Mouse (Mus musculus): Measurements from ENCODE around the gene Rnf113a2. TPM values are rescaled to one million over a fixed set of nuclear protein-coding genes. Genes with fewer than 3 reads are reported as not detected.

The Rnf113a2 gene
- polyA plus RNA-seq, 1 experiment = 19.8 TPM

DNA sequence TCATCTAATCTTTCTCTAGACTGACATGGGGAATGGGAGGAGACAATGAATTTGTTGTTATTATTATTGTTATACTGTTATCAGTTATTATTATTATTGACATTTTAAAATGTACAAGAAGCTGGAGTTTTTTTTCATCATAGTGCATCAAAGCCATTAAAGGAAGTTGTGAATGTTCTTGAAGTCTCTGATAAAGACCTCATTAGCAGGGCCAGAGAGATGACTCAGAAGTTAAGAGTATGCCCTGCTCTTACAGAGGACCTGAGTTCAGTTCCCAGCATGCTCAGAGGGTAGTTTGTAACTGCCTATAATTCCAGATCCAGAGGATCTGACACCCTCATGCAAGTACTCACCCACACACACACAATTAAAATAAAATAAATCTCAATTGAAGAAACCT lies 19.3 kb upstream of the Rnf113a2 start:
- no peaks in the 10 kb centered on the region for H3K36me3 ChIP-seq (ENCODE audit: control insufficient read depth, insufficient read depth, low read length, poor library complexity, severe bottlenecking)
- no peaks in the 10 kb centered on the region for H3K9me3 ChIP-seq (replicated peaks; ENCODE audit: control insufficient read depth, insufficient read depth, low read length, poor library complexity, severe bottlenecking)
- H3K27ac ChIP-seq (ENCODE audit: insufficient read depth, low read length) = no peak overlapping the region
- H3K27me3 ChIP-seq (ENCODE audit: control insufficient read depth, insufficient read depth, low read length, poor library complexity, severe bottlenecking) = no peaks in the 10 kb centered on the region
- H3K9ac ChIP-seq (ENCODE audit: low read depth, poor library complexity, severe bottlenecking) = no peak overlapping the region
- no peak overlapping the region for H3K4me3 ChIP-seq (ENCODE audit: low read depth, low read length)
- no peaks in the 10 kb centered on the region for H3K4me1 ChIP-seq (ENCODE audit: control insufficient read depth, insufficient read depth, low read length)
- TF ChIP-seq POLR2A (IDR thresholded peaks at IDR 0.05; ENCODE audit: insufficient read depth, low read length) (no peak), EP300 (IDR thresholded peaks at IDR 0.05; ENCODE audit: insufficient read depth, low read depth, low read length) (no peak), CTCF (IDR thresholded peaks at IDR 0.05; ENCODE audit: low read depth, low read length) (no peak)

DNA sequence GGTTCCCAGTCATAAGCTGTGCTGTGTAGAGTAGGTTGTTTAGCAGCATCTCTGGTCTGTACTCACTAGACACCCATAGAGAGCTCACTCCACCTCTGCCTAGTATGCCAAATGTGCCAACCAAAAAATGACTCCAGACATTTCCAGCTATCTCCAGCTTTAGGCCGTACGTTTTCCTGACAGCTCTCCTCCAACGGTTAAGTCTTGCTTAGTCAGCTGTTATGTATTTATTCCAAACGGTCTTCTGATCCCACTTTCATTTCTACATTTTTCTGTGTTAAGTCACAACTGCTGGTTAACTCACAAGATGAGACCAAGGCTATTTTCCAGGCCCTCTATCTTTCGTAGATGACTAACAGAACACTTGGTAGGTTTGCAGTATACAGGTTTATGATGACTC lies 18.4 kb upstream of the Rnf113a2 start:
- H3K4me1 ChIP-seq (ENCODE audit: control insufficient read depth, insufficient read depth, low read length) = no peaks in the 10 kb centered on the region
- no peak overlapping the region for H3K9ac ChIP-seq (ENCODE audit: low read depth, poor library complexity, severe bottlenecking)
- no peaks in the 10 kb centered on the region for H3K36me3 ChIP-seq (ENCODE audit: control insufficient read depth, insufficient read depth, low read length, poor library complexity, severe bottlenecking)
- TF ChIP-seq EP300 (IDR thresholded peaks at IDR 0.05; ENCODE audit: insufficient read depth, low read depth, low read length) (no peak), CTCF (IDR thresholded peaks at IDR 0.05; ENCODE audit: low read depth, low read length) (no peak), POLR2A (IDR thresholded peaks at IDR 0.05; ENCODE audit: insufficient read depth, low read length) (no peak)
- H3K4me3 ChIP-seq (ENCODE audit: low read depth, low read length) = no peak overlapping the region
- no peaks in the 10 kb centered on the region for H3K9me3 ChIP-seq (replicated peaks; ENCODE audit: control insufficient read depth, insufficient read depth, low read length, poor library complexity, severe bottlenecking)
- no peaks in the 10 kb centered on the region for H3K27me3 ChIP-seq (ENCODE audit: control insufficient read depth, insufficient read depth, low read length, poor library complexity, severe bottlenecking)
- H3K27ac ChIP-seq (ENCODE audit: insufficient read depth, low read length) = no peak overlapping the region

DNA sequence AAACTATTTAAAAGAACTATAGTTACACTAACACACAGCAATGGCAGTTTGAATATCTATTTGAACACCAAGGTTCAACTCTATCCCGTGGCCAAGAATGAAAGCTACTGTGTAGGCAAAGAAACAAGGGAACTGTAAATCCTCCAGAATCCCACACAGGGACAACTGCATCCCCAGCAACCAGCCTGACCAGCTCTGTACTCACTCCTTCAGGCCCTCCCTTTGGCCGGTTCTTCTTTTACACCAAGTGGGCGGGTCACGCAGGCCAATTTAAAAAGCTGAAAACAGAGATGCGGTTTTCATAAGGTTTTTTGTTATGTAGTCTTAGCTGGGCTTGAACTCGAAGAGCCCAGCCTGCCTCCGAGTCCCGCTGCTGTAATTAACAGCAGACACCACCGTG lies 17.9 kb upstream of the Rnf113a2 start:
- Histone ChIP-seq H3K27me3 (ENCODE audit: control insufficient read depth, insufficient read depth, low read length, poor library complexity, severe bottlenecking) (no peaks in the 10 kb centered on the region), H3K27ac (ENCODE audit: insufficient read depth, low read length) (no peak overlapping the region), H3K4me1 (ENCODE audit: control insufficient read depth, insufficient read depth, low read length) (no peaks in the 10 kb centered on the region), H3K9ac (ENCODE audit: low read depth, poor library complexity, severe bottlenecking) (no peak overlapping the region), H3K9me3 (replicated peaks; ENCODE audit: control insufficient read depth, insufficient read depth, low read length, poor library complexity, severe bottlenecking) (no peaks in the 10 kb centered on the region), H3K4me3 (ENCODE audit: low read depth, low read length) (no peak overlapping the region), H3K36me3 (ENCODE audit: control insufficient read depth, insufficient read depth, low read length, poor library complexity, severe bottlenecking) (no peaks in the 10 kb centered on the region)
- no peak for TF ChIP-seq CTCF (IDR thresholded peaks at IDR 0.05; ENCODE audit: low read depth, low read length)
- TF ChIP-seq EP300 (IDR thresholded peaks at IDR 0.05; ENCODE audit: insufficient read depth, low read depth, low read length) = no peak
- no peak for TF ChIP-seq POLR2A (IDR thresholded peaks at IDR 0.05; ENCODE audit: insufficient read depth, low read length)

DNA sequence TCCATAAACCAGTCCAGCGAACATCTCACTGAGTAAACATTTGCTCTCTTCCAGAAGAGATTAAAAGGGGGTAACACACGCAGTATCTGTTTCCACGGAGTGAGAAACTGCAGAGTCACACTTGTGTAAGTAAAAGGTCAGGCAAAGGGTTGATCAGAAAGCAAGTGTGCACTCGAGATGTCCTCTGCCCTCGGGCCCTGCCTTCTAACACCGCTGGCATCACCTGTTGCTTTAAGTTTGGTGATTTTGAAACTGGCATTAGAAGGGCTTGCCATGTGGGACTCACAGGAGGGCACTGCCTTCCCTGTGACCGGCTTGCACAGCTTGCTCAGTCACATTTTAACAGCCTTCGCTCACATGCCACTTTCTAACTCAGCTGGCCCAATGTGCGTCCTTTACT lies 17.3 kb upstream of the Rnf113a2 start:
- H3K4me1 ChIP-seq (ENCODE audit: control insufficient read depth, insufficient read depth, low read length) = no peaks in the 10 kb centered on the region
- H3K9ac ChIP-seq (ENCODE audit: low read depth, poor library complexity, severe bottlenecking) = no peak overlapping the region
- no peak for TF ChIP-seq POLR2A (IDR thresholded peaks at IDR 0.05; ENCODE audit: insufficient read depth, low read length)
- no peak for TF ChIP-seq CTCF (IDR thresholded peaks at IDR 0.05; ENCODE audit: low read depth, low read length)
- TF ChIP-seq EP300 (IDR thresholded peaks at IDR 0.05; ENCODE audit: insufficient read depth, low read depth, low read length) = no peak

GRCm38 (mm10) chr12:84400068-84400467 lies 16.9 kb upstream of the Rnf113a2 start:
- Histone ChIP-seq H3K27me3 (ENCODE audit: control insufficient read depth, insufficient read depth, low read length, poor library complexity, severe bottlenecking) (no peaks in the 10 kb centered on the region), H3K9ac (ENCODE audit: low read depth, poor library complexity, severe bottlenecking) (no peak overlapping the region), H3K27ac (ENCODE audit: insufficient read depth, low read length) (no peak overlapping the region), H3K4me3 (ENCODE audit: low read depth, low read length) (no peak overlapping the region), H3K9me3 (replicated peaks; ENCODE audit: control insufficient read depth, insufficient read depth, low read length, poor library complexity, severe bottlenecking) (no peaks in the 10 kb centered on the region), H3K36me3 (ENCODE audit: control insufficient read depth, insufficient read depth, low read length, poor library complexity, severe bottlenecking) (no peaks in the 10 kb centered on the region), H3K4me1 (ENCODE audit: control insufficient read depth, insufficient read depth, low read length) (no peaks in the 10 kb centered on the region)
- TF ChIP-seq CTCF (IDR thresholded peaks at IDR 0.05; ENCODE audit: low read depth, low read length) (no peak), POLR2A (IDR thresholded peaks at IDR 0.05; ENCODE audit: insufficient read depth, low read length) (no peak), EP300 (IDR thresholded peaks at IDR 0.05; ENCODE audit: insufficient read depth, low read depth, low read length) (no peak)

More for the DNA sequence above, 17.3 kb upstream of the Rnf113a2 start:
- no peak overlapping the region for H3K4me3 ChIP-seq (ENCODE audit: low read depth, low read length)
- H3K9me3 ChIP-seq (replicated peaks; ENCODE audit: control insufficient read depth, insufficient read depth, low read length, poor library complexity, severe bottlenecking) = no peaks in the 10 kb centered on the region
- H3K36me3 ChIP-seq (ENCODE audit: control insufficient read depth, insufficient read depth, low read length, poor library complexity, severe bottlenecking) = no peaks in the 10 kb centered on the region
- no peaks in the 10 kb centered on the region for H3K27me3 ChIP-seq (ENCODE audit: control insufficient read depth, insufficient read depth, low read length, poor library complexity, severe bottlenecking)
- H3K27ac ChIP-seq (ENCODE audit: insufficient read depth, low read length) = no peak overlapping the region

DNA sequence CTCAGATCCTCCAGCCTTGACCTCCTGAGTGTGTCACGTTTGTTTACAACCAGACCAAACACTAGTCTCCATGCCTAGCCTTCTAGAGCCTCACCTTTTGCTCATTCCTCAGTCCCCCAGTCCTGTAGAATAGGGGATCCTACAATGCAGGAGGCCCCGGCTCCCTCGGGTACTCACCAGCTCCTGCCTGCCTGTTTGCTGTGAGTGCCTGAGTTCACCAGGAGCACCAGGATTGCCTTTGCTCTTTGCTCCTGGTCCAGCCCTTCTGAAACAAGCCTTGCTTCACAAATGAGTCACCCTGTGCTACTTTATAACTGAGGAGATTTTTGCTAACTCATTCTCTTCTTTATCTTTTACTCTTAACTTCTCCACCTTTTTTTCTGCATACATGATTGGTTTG lies 16.3 kb upstream of the Rnf113a2 start:
- Histone ChIP-seq H3K27ac (ENCODE audit: insufficient read depth, low read length) (no peak overlapping the region), H3K36me3 (ENCODE audit: control insufficient read depth, insufficient read depth, low read length, poor library complexity, severe bottlenecking) (no peaks in the 10 kb centered on the region), H3K27me3 (ENCODE audit: control insufficient read depth, insufficient read depth, low read length, poor library complexity, severe bottlenecking) (no peaks in the 10 kb centered on the region), H3K4me1 (ENCODE audit: control insufficient read depth, insufficient read depth, low read length) (no peaks in the 10 kb centered on the region), H3K9me3 (replicated peaks; ENCODE audit: control insufficient read depth, insufficient read depth, low read length, poor library complexity, severe bottlenecking) (no peaks in the 10 kb centered on the region), H3K9ac (ENCODE audit: low read depth, poor library complexity, severe bottlenecking) (no peak overlapping the region), H3K4me3 (ENCODE audit: low read depth, low read length) (no peak overlapping the region)
- TF ChIP-seq EP300 (IDR thresholded peaks at IDR 0.05; ENCODE audit: insufficient read depth, low read depth, low read length) (no peak), POLR2A (IDR thresholded peaks at IDR 0.05; ENCODE audit: insufficient read depth, low read length) (no peak)

All from ES-Bruce4 (cell line).